In genomic region chr6:120836389-120837151, GRCm38 (mm10) we compare ENCODE assay signal across 8 mouse cellular contexts. TPM values are rescaled to one million over a fixed set of nuclear protein-coding genes. Genes with fewer than 3 reads are reported as not detected.
DNase-seq lines count a peak whose midpoint lies in the region; ATAC-seq and TF ChIP-seq lines count a peak whose summit lies in the region.

No protein-coding gene starts in this region.

- intact Hi-C loops in heart, adult 2 months (cut with DNase I): no loop called here
- intact Hi-C loops in heart, postnatal 25 days (cut with DNase I): no loop called here

- H3K9ac ChIP-seq in heart, adult 2 months (ENCODE audit: low read depth, low read length): peak overlapping the region; percentile 97

- TF ChIP-seq EP300 in heart, adult 2 months (IDR thresholded peaks at IDR 0.05; ENCODE audit: insufficient read depth, low read depth, low read length): no peak

- no peaks in the 10 kb centered on the region for H3K27me3 ChIP-seq in heart, adult 2 months (ENCODE audit: control insufficient read depth, insufficient read depth, low read length)

- WGBS in heart, adult 2 months: 2% methylated on average over 37 of the region's 37 CpGs

- peak overlapping the region; percentile 99 for H3K27ac ChIP-seq in heart, adult 2 months
- H3K27ac ChIP-seq in cortical plate, adult 2 months (ENCODE audit: insufficient read depth, low read length): peak overlapping the region; percentile 86

- peak; percentile 41 for ATAC-seq in inflammation-experienced regulatory T-cells, adult 6 months
- ATAC-seq in megakaryocyte, adult 5-6 weeks (ENCODE audit: poor library complexity, severe bottlenecking): peak; percentile 32

- peak overlapping the region; percentile 98 for H3K4me3 ChIP-seq in heart, adult 2 months
- peak overlapping the region; percentile 52 for H3K4me3 ChIP-seq in cortical plate, adult 2 months (ENCODE audit: insufficient read depth, low read length)

- no peaks in the 10 kb centered on the region; the same call in 1 of the 2 replicates for H3K4me1 ChIP-seq in heart, adult 2 months (ENCODE audit: control insufficient read depth, insufficient read depth, low read length)
- no peaks in the 10 kb centered on the region; the same call in 1 of the 2 replicates for H3K4me1 ChIP-seq in cortical plate, adult 2 months (ENCODE audit: control insufficient read depth, insufficient read depth, low read length)

- TF ChIP-seq CTCF in heart, adult 2 months (IDR thresholded peaks at IDR 0.05): no peak
- TF ChIP-seq CTCF in cortical plate, adult 2 months (IDR thresholded peaks at IDR 0.05; ENCODE audit: extremely low read depth, insufficient read depth, low read length): no peak

- 0 out of 2 replicates have a peak, but pooled peaks cover 1% of the 10 kb centered on the region for H3K79me2 ChIP-seq in heart, adult 2 months (replicated peaks; ENCODE audit: control insufficient read depth, insufficient read depth, low read length)

- no peak for DNase-seq in heart, adult 2 months
- DNase-seq in heart, postnatal 25 days (ENCODE audit: low spot score): no peak
- peak; percentile 72 for DNase-seq in CD4-positive helper T cell, adult 2 months (ENCODE audit: low read depth, low spot score)
- DNase-seq in left cerebral cortex, adult 8-10 months (ENCODE audit: low spot score in 2 of 2): no peak
- DNase-seq in right cerebral cortex, adult 18-20 months: no peak

- H3K36me3 ChIP-seq in heart, adult 2 months (ENCODE audit: control insufficient read depth, insufficient read depth, low read length): no peaks in the 10 kb centered on the region; the same call in 1 of the 2 replicates

- TF ChIP-seq POLR2A in heart, adult 2 months (IDR thresholded peaks at IDR 0.05; ENCODE audit: insufficient read depth, low read depth, low read length): no peak
- no peak for TF ChIP-seq POLR2A in cortical plate, adult 2 months (IDR thresholded peaks at IDR 0.05; ENCODE audit: extremely low read depth, insufficient read depth, low read length)

RNA-seq across cellular contexts. Expression of gene Bcl2l13, which starts 0.6 kb away (rescaled TPM):
- total RNA-seq in heart, adult 2 months (2021): 10 to 100 TPM; 72.5 to 84.8 TPM
- 36.2 and 49.7 TPM in 2 replicates for polyA plus RNA-seq in heart, adult 2 months (2012; rRNA removed)
- total RNA-seq in heart, postnatal 25 days (2021): 10 to 100 TPM; 77.0 to 87.7 TPM
- polyA plus RNA-seq in cortical plate, adult 2 months (2012; rRNA removed): 22.6 and 22.7 TPM in 2 replicates
- 10 to 100 TPM in 1 of 3 experiments, 1 to 10 TPM in 2; 7.0 to 12.5 (median 8.6) TPM for polyA plus RNA-seq in inflammation-experienced regulatory T-cells, adult 6 months (2017; shearing (Covaris generic))
- 12.3 and 14.6 TPM in 2 replicates for total RNA-seq in megakaryocyte, adult 5-6 weeks (2015)
- total RNA-seq in megakaryocyte, adult 5-6 weeks (2017): 16.3 and 24.5 TPM in 2 replicates
- 10 to 100 TPM; 34.1 to 53.4 (median 45.8) TPM for total RNA-seq in left cerebral cortex, adult 8-10 months (2022)

RNA-seq across cellular contexts. Expression of gene Atp6v1e1, which starts 14.0 kb away (rescaled TPM):
- total RNA-seq in heart, adult 2 months (2021): 100 to 1,000 TPM; 142 to 165 TPM
- polyA plus RNA-seq in heart, adult 2 months (2012; rRNA removed): 145 and 161 TPM in 2 replicates
- total RNA-seq in heart, postnatal 25 days (2021): 100 to 1,000 TPM; 136 to 153 TPM
- 596 and 605 TPM in 2 replicates for polyA plus RNA-seq in cortical plate, adult 2 months (2012; rRNA removed)
- 10 to 100 TPM; 78.2 to 86.1 (median 84.1) TPM for polyA plus RNA-seq in inflammation-experienced regulatory T-cells, adult 6 months (2017; shearing (Covaris generic))
- total RNA-seq in megakaryocyte, adult 5-6 weeks (2015): 199 and 215 TPM in 2 replicates
- 199 and 203 TPM in 2 replicates for total RNA-seq in megakaryocyte, adult 5-6 weeks (2017)
- 100 to 1,000 TPM; 533 to 587 (median 557) TPM for total RNA-seq in left cerebral cortex, adult 8-10 months (2022)
